Mouse (Mus musculus): ENCODE measurements around the gene Cd207. TPM values are rescaled to one million over a fixed set of nuclear protein-coding genes. Genes with fewer than 3 reads are reported as not detected.

Gene Cd207
- not detected in 2 replicates for polyA plus RNA-seq (2015; fragmentation: Nextera tagmentation; extraction: Ambion mirVana)

DNA sequence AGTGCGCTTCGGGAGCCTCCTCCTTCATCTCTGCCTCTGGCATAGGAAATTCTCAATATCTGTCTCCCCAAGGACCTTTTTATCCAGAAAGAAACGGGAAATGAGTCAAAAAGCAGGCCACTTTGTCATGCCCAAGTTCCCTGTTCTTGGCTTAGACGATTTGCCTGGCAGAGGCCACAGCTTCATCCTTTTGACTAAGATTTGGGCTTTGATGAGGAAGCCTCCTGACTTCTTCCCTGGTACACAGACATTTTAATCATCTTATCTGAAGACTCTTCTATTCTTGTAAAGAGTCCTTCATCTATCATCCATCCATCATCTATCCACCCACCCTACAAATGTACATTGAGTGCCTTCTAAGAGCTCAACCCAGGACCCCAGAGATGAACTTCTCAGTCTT is at the start of gene Cd207:
TSS of gene Cd207 (minus strand) at position 101 of the 400 bp plus-strand sequence.

DNA sequence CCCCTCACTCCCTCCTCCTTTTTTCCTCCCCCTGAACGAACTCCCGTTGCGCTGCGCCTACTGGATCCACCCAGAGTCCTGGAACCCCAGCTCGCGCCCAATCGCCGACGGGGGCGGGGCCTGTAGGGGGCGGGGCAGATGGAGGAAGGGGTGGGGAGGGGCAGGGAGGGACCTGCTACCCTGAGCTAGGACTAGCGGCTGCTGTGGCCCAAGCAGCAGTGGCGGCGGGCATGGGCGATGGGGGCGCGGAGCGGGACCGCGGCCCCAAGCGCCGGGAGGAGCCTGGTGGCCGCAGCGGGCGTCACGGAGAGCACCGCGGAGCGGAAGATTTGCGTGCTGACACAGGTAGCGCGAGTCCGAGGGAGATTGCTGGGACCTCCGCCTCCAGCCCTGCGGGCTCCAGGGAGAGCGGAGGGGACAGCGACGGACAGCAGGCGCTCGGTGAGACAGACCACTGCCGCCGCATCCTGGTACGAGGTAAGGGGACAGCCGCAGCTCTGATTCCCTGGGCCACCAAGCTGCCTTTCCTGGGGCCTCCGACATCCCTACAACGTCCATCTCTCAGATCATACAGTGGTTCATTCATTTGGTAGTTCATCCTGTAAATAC is 33.5 kb upstream of the Cd207 start, which contains the start of gene Vax2:
TSS of gene Vax2 (plus strand) at position 198 of the 609 bp plus-strand sequence.

DNA sequence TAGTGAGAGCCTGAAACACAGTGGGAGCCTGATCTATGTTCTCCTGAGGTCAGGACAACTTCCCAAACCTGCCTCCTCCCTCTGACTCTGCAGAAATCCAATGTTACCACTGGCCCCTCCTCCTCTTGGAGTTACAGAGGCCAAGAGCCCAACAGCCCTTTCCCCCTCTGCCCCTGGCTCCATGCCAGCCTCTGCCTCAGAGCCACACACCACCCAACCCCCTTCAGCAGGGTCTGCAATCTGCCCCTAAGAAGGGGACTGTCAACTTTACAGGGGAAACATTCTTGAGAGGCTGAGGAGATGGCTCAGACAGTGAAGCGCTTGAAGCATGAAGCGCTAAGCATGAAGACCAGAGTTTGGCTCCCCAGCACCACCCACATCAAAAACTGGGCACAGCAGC is 21.6 kb downstream of the Cd207 start, which contains the start of gene Clec4f:
TSS of gene Clec4f (minus strand) at position 101 of the 400 bp plus-strand sequence.

Other genes with a start within 250 kb of the Cd207 start
- gene Tet3, start 218.8 kb downstream of the Cd207 start, polyA plus RNA-seq (2015; fragmentation: Nextera tagmentation; extraction: Ambion mirVana), result 22.3 and 23.3 TPM in 2 replicates
- 45.9 and 47.1 TPM in 2 replicates for gene Dguok, start 170.9 kb downstream of the Cd207 start, polyA plus RNA-seq (2015; fragmentation: Nextera tagmentation; extraction: Ambion mirVana)
- gene Actg2, start 141.6 kb downstream of the Cd207 start, polyA plus RNA-seq (2015; fragmentation: Nextera tagmentation; extraction: Ambion mirVana), result 14.8 and 17.6 TPM in 2 replicates
- 14.0 and 17.1 TPM in 2 replicates for gene Stambp, start 105.1 kb downstream of the Cd207 start, polyA plus RNA-seq (2015; fragmentation: Nextera tagmentation; extraction: Ambion mirVana)
- 0.05 TPM in 1 of 2 replicates, not detected in the other for gene Clec4f, start 21.7 kb downstream of the Cd207 start, polyA plus RNA-seq (2015; fragmentation: Nextera tagmentation; extraction: Ambion mirVana)
- 0.51 TPM in 1 of 2 replicates, not detected in the other for gene Vax2, start 33.4 kb upstream of the Cd207 start, polyA plus RNA-seq (2015; fragmentation: Nextera tagmentation; extraction: Ambion mirVana)
- 0.15 TPM in 1 of 2 replicates, not detected in the other for gene Atp6v1b1, start 65.1 kb upstream of the Cd207 start, polyA plus RNA-seq (2015; fragmentation: Nextera tagmentation; extraction: Ambion mirVana)
- gene Ankrd53, start 84.8 kb upstream of the Cd207 start, polyA plus RNA-seq (2015; fragmentation: Nextera tagmentation; extraction: Ambion mirVana), result not detected in 2 replicates
- 56.6 and 72.7 TPM in 2 replicates for gene Tex261, start 98.0 kb upstream of the Cd207 start, polyA plus RNA-seq (2015; fragmentation: Nextera tagmentation; extraction: Ambion mirVana)
- 36.5 and 44.6 TPM in 2 replicates for gene Nagk, start 117.1 kb upstream of the Cd207 start, polyA plus RNA-seq (2015; fragmentation: Nextera tagmentation; extraction: Ambion mirVana)
- gene Paip2b, start 153.9 kb upstream of the Cd207 start, polyA plus RNA-seq (2015; fragmentation: Nextera tagmentation; extraction: Ambion mirVana), result 10.9 and 12.3 TPM in 2 replicates
- gene Zfp638, start 189.3 kb upstream of the Cd207 start, polyA plus RNA-seq (2015; fragmentation: Nextera tagmentation; extraction: Ambion mirVana), result 23.4 and 23.8 TPM in 2 replicates